ENCODE assay signal across 8 mouse cellular contexts in the genomic region with DNA sequence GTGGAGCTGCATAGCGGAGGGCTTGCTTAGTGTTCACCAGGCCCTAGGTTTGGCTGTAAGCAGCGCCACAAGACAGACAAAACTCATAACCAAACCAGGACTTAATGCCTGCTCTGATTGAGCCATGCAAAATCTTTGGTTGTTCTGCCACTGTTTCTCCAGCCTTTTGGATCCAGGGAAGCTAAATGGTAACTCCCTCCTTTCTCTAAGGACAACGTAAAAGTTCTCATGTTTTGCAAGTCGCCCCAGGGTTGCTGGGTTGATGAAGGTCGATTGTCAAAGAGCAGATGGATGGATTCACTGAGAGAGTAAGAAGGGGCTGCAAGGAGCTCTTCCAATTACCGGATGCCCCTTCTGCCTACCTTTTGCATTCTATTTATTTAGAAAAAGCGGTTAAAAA. TPM values are rescaled to one million over a fixed set of nuclear protein-coding genes. Genes with fewer than 3 reads are reported as not detected.
A peak's percentile ranks its signal among the peaks of the same experiment; 100 is the strongest.
DNase-seq lines count a peak whose midpoint lies in the region; ATAC-seq and TF ChIP-seq lines count a peak whose summit lies in the region.

No protein-coding gene starts in this region.

- peaks cover 46% of the 10 kb centered on the region for H3K4me1 ChIP-seq in liver, adult 2 months (ENCODE audit: control insufficient read depth, insufficient read depth, low read length)
- peaks cover 20% of the 10 kb centered on the region for H3K4me1 ChIP-seq in embryonic facial prominence, embryonic 14.5 days (ENCODE audit: control insufficient read depth, insufficient read depth, low read length)
- H3K4me1 ChIP-seq in intestine, embryonic 15.5 days (replicated peaks): peaks cover 40% of the 10 kb centered on the region
- peaks cover 58% of the 10 kb centered on the region for H3K4me1 ChIP-seq in neural tube, embryonic 13.5 days (replicated peaks)

- DNase-seq in liver, adult 2 months (ENCODE audit: extremely low read depth, low read depth, low spot score): no peak
- DNase-seq in liver: no peak
- DNase-seq in embryonic facial prominence, embryonic 14.5 days (ENCODE audit: low spot score): no peak
- DNase-seq in frontal cortex, postnatal 36 days (ENCODE audit: low spot score in 2 of 2): no peak
- no peak for DNase-seq in gastrocnemius, postnatal 25 days
- no peak for DNase-seq in spleen, postnatal 4 days (ENCODE audit: low spot score in 2 of 2)

- ATAC-seq in embryonic facial prominence, embryonic 14.5 days (ENCODE audit: low read depth): no peak
- no peak for ATAC-seq in intestine, embryonic 15.5 days
- no peak for ATAC-seq in neural tube, embryonic 13.5 days (ENCODE audit: low read depth)

- no peak for TF ChIP-seq CTCF in liver, adult 2 months (IDR thresholded peaks at IDR 0.05; ENCODE audit: low read depth, low read length)

- H3K4me2 ChIP-seq in embryonic facial prominence, embryonic 14.5 days (ENCODE audit: low read depth, low read length): peak overlapping the region; percentile 71
- peak overlapping the region; percentile 71 for H3K4me2 ChIP-seq in intestine, embryonic 15.5 days (replicated peaks)
- peak overlapping the region; percentile 77 for H3K4me2 ChIP-seq in neural tube, embryonic 13.5 days

- no peaks in the 10 kb centered on the region for H3K9me3 ChIP-seq in embryonic facial prominence, embryonic 14.5 days (ENCODE audit: control insufficient read depth, low read length)
- no peaks in the 10 kb centered on the region for H3K9me3 ChIP-seq in intestine, embryonic 15.5 days
- H3K9me3 ChIP-seq in neural tube, embryonic 13.5 days: no peaks in the 10 kb centered on the region

- no peak for TF ChIP-seq POLR2A in liver, adult 2 months (IDR thresholded peaks at IDR 0.05; ENCODE audit: extremely low read depth, insufficient read depth, low read length)

- peaks cover 17% of the 10 kb centered on the region; the same call in 1 of the 2 replicates for H3K79me2 ChIP-seq in liver, adult 2 months (ENCODE audit: control insufficient read depth, insufficient read depth, low read length)

- peak overlapping the region; percentile 85 for H3K27ac ChIP-seq in liver, adult 2 months (replicated peaks; ENCODE audit: insufficient read depth, low read depth, low read length)
- H3K27ac ChIP-seq in embryonic facial prominence, embryonic 14.5 days (replicated peaks; ENCODE audit: low read depth, low read length): peak overlapping the region; percentile 16; the same call in 1 of the 2 replicates
- H3K27ac ChIP-seq in intestine, embryonic 15.5 days: no peak overlapping the region
- H3K27ac ChIP-seq in neural tube, embryonic 13.5 days (replicated peaks): peak overlapping the region; percentile 81

- H3K9ac ChIP-seq in liver, adult 2 months (ENCODE audit: low read depth, low read length): peak overlapping the region; percentile 84
- peak overlapping the region; percentile 66 for H3K9ac ChIP-seq in embryonic facial prominence, embryonic 14.5 days (ENCODE audit: low read depth, low read length)
- H3K9ac ChIP-seq in intestine, embryonic 15.5 days: peak overlapping the region; percentile 60
- H3K9ac ChIP-seq in neural tube, embryonic 13.5 days: peak overlapping the region; percentile 77

- no peaks in the 10 kb centered on the region for H3K36me3 ChIP-seq in liver, adult 2 months (ENCODE audit: control insufficient read depth, insufficient read depth, low read length)
- no peaks in the 10 kb centered on the region for H3K36me3 ChIP-seq in embryonic facial prominence, embryonic 14.5 days (ENCODE audit: control insufficient read depth, insufficient read depth, low read length)
- H3K36me3 ChIP-seq in intestine, embryonic 15.5 days: no peaks in the 10 kb centered on the region
- H3K36me3 ChIP-seq in neural tube, embryonic 13.5 days: no peaks in the 10 kb centered on the region

- 11% methylated on average over 7 of the region's 7 CpGs for WGBS in liver, adult 2 months
- WGBS in embryonic facial prominence, embryonic 14.5 days: 13% methylated on average over 7 of the region's 7 CpGs
- 14% methylated on average over 7 of the region's 7 CpGs for WGBS in intestine, embryonic 15.5 days
- WGBS in neural tube, embryonic 13.5 days: 12% methylated on average over 7 of the region's 7 CpGs

- no peaks in the 10 kb centered on the region for H3K27me3 ChIP-seq in liver, adult 2 months (ENCODE audit: control insufficient read depth, insufficient read depth, low read length)
- H3K27me3 ChIP-seq in embryonic facial prominence, embryonic 14.5 days (replicated peaks; ENCODE audit: control insufficient read depth, insufficient read depth, low read length): no peaks in the 10 kb centered on the region
- no peaks in the 10 kb centered on the region for H3K27me3 ChIP-seq in intestine, embryonic 15.5 days (replicated peaks)
- H3K27me3 ChIP-seq in neural tube, embryonic 13.5 days: no peaks in the 10 kb centered on the region

- H3K4me3 ChIP-seq in liver, adult 2 months (ENCODE audit: insufficient read depth, low read depth, low read length): peak overlapping the region; percentile 87
- peak overlapping the region; percentile 68 for H3K4me3 ChIP-seq in embryonic facial prominence, embryonic 14.5 days (ENCODE audit: low read depth, low read length)
- H3K4me3 ChIP-seq in intestine, embryonic 15.5 days (replicated peaks): peak overlapping the region; percentile 54
- peak overlapping the region; percentile 56 for H3K4me3 ChIP-seq in neural tube, embryonic 13.5 days

RNA-seq across cellular contexts. Expression of a gene that starts 3.8 kb away (rescaled TPM):
- 8.3 and 8.7 TPM in 2 replicates for total RNA-seq in liver, adult 2 months (2014; rRNA removed)
- 9.8 and 11.3 TPM in 2 replicates for polyA plus RNA-seq in liver, adult 2 months (2012; rRNA removed)
- 4.2 and 4.9 TPM in 2 replicates for polyA plus RNA-seq in embryonic facial prominence, embryonic 14.5 days (2014; fragmentation: Nextera tagmentation; extraction: Ambion mirVana)
- 7.0 and 8.8 TPM in 2 replicates for polyA plus RNA-seq in intestine, embryonic 15.5 days (2015; fragmentation: Nextera tagmentation; extraction: Ambion mirVana)
- polyA plus RNA-seq in neural tube, embryonic 13.5 days (2015; fragmentation: Nextera tagmentation; extraction: Ambion mirVana): 9.9 and 11.4 TPM in 2 replicates
- total RNA-seq in gastrocnemius, postnatal 25 days (2021): 10 to 100 TPM; 12.8 to 42.6 TPM

RNA-seq across cellular contexts. Expression of a gene that starts 17.9 kb away (rescaled TPM):
- not detected in 2 replicates for total RNA-seq in liver, adult 2 months (2014; rRNA removed)
- not detected in 2 replicates for polyA plus RNA-seq in liver, adult 2 months (2012; rRNA removed)
- polyA plus RNA-seq in embryonic facial prominence, embryonic 14.5 days (2014; fragmentation: Nextera tagmentation; extraction: Ambion mirVana): 0.85 and 1.9 TPM in 2 replicates
- polyA plus RNA-seq in intestine, embryonic 15.5 days (2015; fragmentation: Nextera tagmentation; extraction: Ambion mirVana): 0.45 TPM in 1 of 2 replicates, not detected in the other
- polyA plus RNA-seq in neural tube, embryonic 13.5 days (2015; fragmentation: Nextera tagmentation; extraction: Ambion mirVana): 0.41 and 0.63 TPM in 2 replicates
- not detected for total RNA-seq in gastrocnemius, postnatal 25 days (2021)

RNA-seq across cellular contexts. Expression of a gene that starts 25.2 kb away (rescaled TPM):
- not detected in 2 replicates for total RNA-seq in liver, adult 2 months (2014; rRNA removed)
- polyA plus RNA-seq in liver, adult 2 months (2012; rRNA removed): not detected in 2 replicates
- 17.7 and 80.3 TPM in 2 replicates for polyA plus RNA-seq in embryonic facial prominence, embryonic 14.5 days (2014; fragmentation: Nextera tagmentation; extraction: Ambion mirVana)
- polyA plus RNA-seq in intestine, embryonic 15.5 days (2015; fragmentation: Nextera tagmentation; extraction: Ambion mirVana): 0.47 and 0.63 TPM in 2 replicates
- not detected in 2 replicates for polyA plus RNA-seq in neural tube, embryonic 13.5 days (2015; fragmentation: Nextera tagmentation; extraction: Ambion mirVana)
- total RNA-seq in gastrocnemius, postnatal 25 days (2021): not detected

Comparison
In these comparisons a context has a peak if more than half of its experiments do, and no peak if none do; other contexts are left out.
1. RNA of a gene that starts 25.2 kb away (polyA plus RNA-seq): 17.7 to 80.3 TPM in embryonic facial prominence, embryonic 14.5 days; 0.47 to 0.63 TPM in intestine, embryonic 15.5 days, not detected in liver, adult 2 months and not detected in neural tube, embryonic 13.5 days; every median in the first group is over 10 times any median in the second.
2. Peak in every context shown above with its lines, with median percentiles within 50 percentile points of each other: H3K4me3 ChIP-seq, H3K9ac ChIP-seq and H3K4me2 ChIP-seq.